In the genomic region with DNA sequence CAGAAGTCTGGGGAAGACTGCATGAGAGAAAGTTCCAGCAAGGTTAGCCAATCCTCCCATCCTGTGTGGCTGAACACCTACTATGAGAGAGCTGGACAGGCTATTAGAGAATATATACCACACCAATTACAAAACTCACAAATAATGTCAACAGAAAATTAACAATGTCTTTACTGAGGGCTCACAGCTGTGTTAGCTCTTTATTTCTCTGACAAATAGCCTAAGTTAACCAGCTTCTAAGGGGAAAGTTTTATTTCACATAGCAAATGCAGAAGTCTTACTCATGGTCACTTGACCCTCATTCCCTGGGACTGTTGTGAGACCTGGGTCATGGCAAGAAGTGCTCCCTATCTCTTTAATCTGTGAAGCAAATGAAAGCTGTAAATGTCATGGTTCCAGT, we compare ENCODE assay signal across 23 mouse cellular contexts.
"Had no signal": no experiment of that assay in that cellular context is flagged by ENCODE, and none has a peak within 500 bp of the region (broad histone marks: within the 10 kb centered on the region; RNA-seq: fewer than 3 reads in every experiment).

No protein-coding gene starts in this region.

- H3K4me3 ChIP-seq: heart, adult 2 months; heart, embryonic 13.5 days; heart, embryonic 15.5 days; hindbrain, embryonic 13.5 days; hindbrain, embryonic 15.5 days; kidney, embryonic 15.5 days; limb, embryonic 13.5 days; limb, embryonic 15.5 days; liver, embryonic 12.5 days had no signal

- H3K9me3 ChIP-seq: heart, embryonic 13.5 days; heart, embryonic 15.5 days; hindbrain, embryonic 13.5 days; hindbrain, embryonic 15.5 days; kidney, embryonic 15.5 days; limb, embryonic 13.5 days; limb, embryonic 15.5 days; liver, embryonic 12.5 days had no signal

- DNase-seq: gastrocnemius, postnatal 14 days; gastrocnemius, postnatal 36 days; heart, adult 2 months; heart, postnatal 14 days; heart, postnatal 36 days; kidney, adult 11 months; kidney, adult 2 months; kidney, adult 9 months; kidney, postnatal 36 days; layer of hippocampus, adult 9-11 months; layer of hippocampus, postnatal 36 days; left cerebral cortex, postnatal 4 days had no signal

- H3K36me3 ChIP-seq: heart, embryonic 13.5 days; heart, embryonic 15.5 days; hindbrain, embryonic 13.5 days; hindbrain, embryonic 15.5 days; kidney, embryonic 15.5 days; limb, embryonic 13.5 days; limb, embryonic 15.5 days; liver, embryonic 12.5 days had no signal

- H3K4me1 ChIP-seq: heart, embryonic 13.5 days; heart, embryonic 15.5 days; hindbrain, embryonic 13.5 days; hindbrain, embryonic 15.5 days; limb, embryonic 13.5 days; limb, embryonic 15.5 days; liver, embryonic 12.5 days had no signal

- H3K27me3 ChIP-seq: heart, embryonic 13.5 days; heart, embryonic 15.5 days; hindbrain, embryonic 13.5 days; hindbrain, embryonic 15.5 days; kidney, embryonic 15.5 days; limb, embryonic 13.5 days; limb, embryonic 15.5 days; liver, embryonic 12.5 days had no signal

- H3K4me2 ChIP-seq: heart, embryonic 11.5 days; heart, embryonic 13.5 days; heart, embryonic 15.5 days; hindbrain, embryonic 13.5 days; hindbrain, embryonic 15.5 days; kidney, embryonic 15.5 days; limb, embryonic 13.5 days; limb, embryonic 15.5 days; liver, embryonic 12.5 days had no signal

- H3K9ac ChIP-seq: heart, embryonic 13.5 days; heart, embryonic 15.5 days; hindbrain, embryonic 13.5 days; hindbrain, embryonic 15.5 days; kidney, embryonic 15.5 days; limb, embryonic 13.5 days; limb, embryonic 15.5 days; liver, embryonic 12.5 days had no signal

- ATAC-seq: hindbrain, postnatal 0 days; intestine, embryonic 16.5 days; liver, embryonic 12.5 days had no signal

- H3K27ac ChIP-seq: heart, adult 2 months; heart, embryonic 13.5 days; heart, embryonic 15.5 days; hindbrain, embryonic 13.5 days; hindbrain, embryonic 15.5 days; hindbrain, postnatal 0 days; kidney, embryonic 15.5 days; limb, embryonic 13.5 days; limb, embryonic 15.5 days; liver, embryonic 12.5 days had no signal
